Mouse (Mus musculus) adrenal gland, postnatal 4 days (tissue): Measurements from ENCODE around the gene Serpinb6e. TPM values are rescaled to one million over a fixed set of nuclear protein-coding genes. Genes with fewer than 3 reads are reported as not detected.

Experiments
- DNase-seq, 2 experiments: peaks; one replicate each; pipeline ENCODE4 v3.0.0; 2021 to 2022; ENCODE audit warnings: low spot score in 2 of 2, mixed read lengths in 2 of 2
- long read RNA-seq, 2 experiments: library from polyadenylated mRNA; stranded (forward); transcript quantifications; one replicate each; pipeline ENCODE4 v2.0.0; 2021
- total RNA-seq, 2 experiments: library from RNA; stranded (reverse); gene quantifications; 2 replicates each; pipeline ENCODE4 v1.2.3; 2021

The Serpinb6e gene
- not detected for total RNA-seq
- long read RNA-seq, experiment 1 = 0 reads
- long read RNA-seq, experiment 2 = 0 reads

DNA sequence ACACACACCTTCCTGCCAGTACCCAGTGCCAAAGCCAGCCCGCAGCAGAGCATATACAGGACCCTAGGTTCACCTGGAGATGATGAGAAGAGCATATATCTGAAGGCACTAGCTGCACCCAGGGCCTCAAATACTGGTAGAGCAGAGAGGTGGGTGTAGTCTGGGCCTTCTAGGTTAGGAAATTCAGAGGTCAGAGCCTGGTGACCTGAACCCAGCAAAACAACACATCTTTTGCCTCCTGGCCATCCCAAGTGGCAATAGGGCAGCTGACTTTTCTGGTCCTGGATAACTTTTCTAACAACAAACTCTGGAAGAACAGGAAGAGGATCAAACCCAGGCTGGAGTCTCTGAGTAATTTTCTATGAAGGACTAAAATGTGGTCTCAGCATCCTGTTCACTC is at the start of gene Serpinb6e:
Gene Serpinb6e (minus strand): TSS at position 101 of the 400 bp plus-strand sequence.
- DNase-seq = no peak

- DNase-seq = no peak
These were observed 12.5 kb downstream of the Serpinb6e start for GRCm38 (mm10) chr13:33830751-33831150.

DNA sequence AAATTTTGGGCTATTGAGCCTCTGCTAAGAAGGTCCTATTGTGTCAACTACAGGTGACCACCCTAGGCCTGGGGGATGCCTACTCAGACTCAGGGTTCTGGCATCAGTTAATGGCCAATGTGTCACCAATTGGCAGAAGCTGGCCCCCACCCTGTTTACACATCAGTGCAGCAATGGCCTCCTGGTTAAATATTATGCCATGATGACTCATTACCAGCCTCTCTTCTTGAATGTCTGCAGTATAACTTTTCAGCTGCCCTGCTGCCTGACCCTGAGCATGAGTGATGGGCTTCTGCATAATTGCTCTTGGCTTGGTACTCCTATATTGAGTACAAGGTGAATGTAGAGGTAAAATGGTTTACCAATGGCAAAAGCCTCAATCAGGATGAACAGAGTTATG is 19.8 kb downstream of the Serpinb6e start:
- no peak for DNase-seq

GRCm38 (mm10) chr13:33821490-33822143 is 21.6 kb downstream of the Serpinb6e start:
- DNase-seq = no peak

Other genes starting within 250 kb of the Serpinb6e start
- not detected for gene Serpinb6d, start 182.0 kb downstream of the Serpinb6e start, total RNA-seq
- gene Serpinb6c, start 62.3 kb upstream of the Serpinb6e start, total RNA-seq = under 1 TPM; 0.31 TPM
- gene Nqo2, start 121.3 kb upstream of the Serpinb6e start, total RNA-seq = 10 to 100 TPM; 39.6 to 40.3 TPM
- gene Ripk1, start 159.0 kb upstream of the Serpinb6e start, total RNA-seq = 10 to 100 TPM; 32.1 to 35.0 TPM
- 100 to 1,000 TPM; 243 to 249 TPM for gene Serpinb6a, start 159.4 kb upstream of the Serpinb6e start, total RNA-seq
- gene Bphl, start 194.2 kb upstream of the Serpinb6e start, total RNA-seq = 10 to 100 TPM; 86.7 to 92.3 TPM
- 100 to 1,000 TPM in 1 of 2 experiments, 10 to 100 TPM in 1; 98.3 to 122 TPM for gene Tubb2a, start 234.6 kb upstream of the Serpinb6e start, total RNA-seq